Mouse (Mus musculus) hindbrain, embryonic 14.5 days (tissue): ENCODE data around the gene Inafm2. TPM values are rescaled to one million over a fixed set of nuclear protein-coding genes. Genes with fewer than 3 reads are reported as not detected.
A peak's percentile ranks its signal among the peaks of the same experiment; 100 is the strongest.

ENCODE experiments used
- ATAC-seq: fragments of 200-750 bp; cut with Nextera tagmentation; 2 replicates; pipeline ENCODE4 v1.8.0; 2017; ENCODE audit warnings: moderate number of reproducible peaks, mild to moderate bottlenecking, moderate TSS enrichment, moderate library complexity; ENCODE audit not compliant: low FRiP score
- DNase-seq: peaks from one replicate; pipeline ENCODE4 v3.0.0-alpha.2; 2015; ENCODE audit warnings: low spot score
- H3K27ac ChIP-seq: fragments of 300-500 bp; sonication (generic); 2 replicates; pipeline ENCODE4 v1.5.1; 2014; ENCODE audit warnings: mild to moderate bottlenecking, moderate library complexity
- H3K27me3 ChIP-seq: fragments of 300-500 bp; sonication (generic); 2 replicates; pipeline ENCODE4 v1.6.1; 2014; ENCODE audit warnings: mild to moderate bottlenecking, low read length, mixed read lengths; ENCODE audit not compliant: control insufficient read depth, insufficient read depth
- H3K36me3 ChIP-seq: fragments of 300-500 bp; sonication (generic); replicated peaks from 2 replicates; pipeline ENCODE4 v1.6.1; 2014; ENCODE audit not compliant: control insufficient read depth, insufficient read depth
- H3K4me1 ChIP-seq: fragments of 300-500 bp; sonication (generic); replicated peaks from 2 replicates; pipeline ENCODE4 v1.6.1; 2014; ENCODE audit warnings: antibody characterized with exemption, low read length, mixed read lengths; ENCODE audit not compliant: control insufficient read depth, insufficient read depth
- H3K4me2 ChIP-seq: fragments of 300-500 bp; sonication (generic); replicated peaks from 2 replicates; pipeline ENCODE4 v1.6.1; 2014; ENCODE audit warnings: mild to moderate bottlenecking, moderate library complexity
- H3K4me3 ChIP-seq: fragments of 300-500 bp; sonication (generic); replicated peaks from 2 replicates; pipeline ENCODE4 v1.5.1; 2014; ENCODE audit warnings: mild to moderate bottlenecking, low read length
- H3K9ac ChIP-seq: fragments of 300-500 bp; sonication (generic); 2 replicates; pipeline ENCODE4 v1.6.1; 2014
- H3K9me3 ChIP-seq: fragments of 300-500 bp; sonication (generic); 2 replicates; pipeline ENCODE4 v1.6.1; 2016; ENCODE audit warnings: low read length; ENCODE audit not compliant: control insufficient read depth
- WGBS: fragments of 180-500 bp; shearing (Covaris S2); extraction: QIAGEN DNeasy Blood & Tissue Kit; methylation state at CpG from one replicate; pipeline ENCODE4 v1.1.7; 2014; 5-methylcytosine and 5-hydroxymethylcytosine counted together
- polyA plus RNA-seq: library from polyadenylated mRNA; unstranded; fragments of >200 nt; fragmentation: Nextera tagmentation; extraction: Ambion mirVana; gene quantifications from 2 replicates; pipeline ENCODE4 v1.2.1, GENCODE M21; 2014

Inafm2 gene
- polyA plus RNA-seq, 1 experiment from 2014 or later: 30.6 TPM

GRCm38 (mm10) chr2:118723693-118724486 is 21.7 kb upstream of the Inafm2 start:
- H3K4me3 ChIP-seq: no peak overlapping the region
- H3K4me1 ChIP-seq: no peaks in the 10 kb centered on the region
- DNase-seq (no peak), ATAC-seq (no peak)
- H3K36me3 ChIP-seq: no peaks in the 10 kb centered on the region
- peaks cover 11% of the 10 kb centered on the region; the same call in 1 of the 2 replicates for H3K27me3 ChIP-seq
- H3K9me3 ChIP-seq: no peaks in the 10 kb centered on the region
- no peak overlapping the region for H3K9ac ChIP-seq
- no peak overlapping the region for H3K27ac ChIP-seq
- WGBS: 83% methylated on average over 15 of the region's 15 CpGs
- H3K4me2 ChIP-seq: no peak overlapping the region

- Histone ChIP-seq H3K9me3 (no peaks in the 10 kb centered on the region), H3K27me3 (peaks cover 20% of the 10 kb centered on the region; the same call in 1 of the 2 replicates), H3K27ac (no peak overlapping the region), H3K9ac (no peak overlapping the region), H3K4me3 (no peak overlapping the region), H3K36me3 (no peaks in the 10 kb centered on the region), H3K4me2 (no peak overlapping the region), H3K4me1 (no peaks in the 10 kb centered on the region)
- DNase-seq (no peak), ATAC-seq (no peak)
- WGBS: 84% methylated on average over 4 of the region's 4 CpGs
Measured at GRCm38 (mm10) chr2:118725511-118725910, 20.0 kb upstream of the Inafm2 start.

GRCm38 (mm10) chr2:118726873-118727272 is 18.7 kb upstream of the Inafm2 start:
- no peak overlapping the region for H3K9ac ChIP-seq

GRCm38 (mm10) chr2:118727911-118728310 is 17.6 kb upstream of the Inafm2 start:
- H3K4me2 ChIP-seq: no peak overlapping the region
- WGBS: 31% methylated on average over 9 of the region's 9 CpGs
- H3K9ac ChIP-seq: no peak overlapping the region
- ATAC-seq (no peak), DNase-seq (no peak)
- no peak overlapping the region for H3K4me3 ChIP-seq
- H3K27ac ChIP-seq: no peak overlapping the region
- H3K27me3 ChIP-seq: peaks cover 20% of the 10 kb centered on the region; the same call in 1 of the 2 replicates
- no peaks in the 10 kb centered on the region for H3K4me1 ChIP-seq
- H3K9me3 ChIP-seq: no peaks in the 10 kb centered on the region
- H3K36me3 ChIP-seq: no peaks in the 10 kb centered on the region

More at GRCm38 (mm10) chr2:118726873-118727272, 18.7 kb upstream of the Inafm2 start:
- Histone ChIP-seq H3K4me3 (no peak overlapping the region), H3K27ac (no peak overlapping the region), H3K27me3 (peaks cover 20% of the 10 kb centered on the region; the same call in 1 of the 2 replicates), H3K4me2 (no peak overlapping the region), H3K4me1 (no peaks in the 10 kb centered on the region), H3K9me3 (no peaks in the 10 kb centered on the region), H3K36me3 (no peaks in the 10 kb centered on the region)
- WGBS: 85% methylated on average over 2 of the region's 2 CpGs
- DNase-seq (no peak), ATAC-seq (no peak)

- Histone ChIP-seq H3K4me1 (no peaks in the 10 kb centered on the region), H3K9me3 (no peaks in the 10 kb centered on the region), H3K36me3 (no peaks in the 10 kb centered on the region), H3K4me3 (no peak within 1 kb of the TSS), H3K27ac (no peak within 1 kb of the TSS), H3K27me3 (peaks cover 20% of the 10 kb centered on the region; the same call in 1 of the 2 replicates), H3K4me2 (no peak within 1 kb of the TSS), H3K9ac (no peak within 1 kb of the TSS)
- DNase-seq: no peak
- 0 out of 2 replicates have a peak, but pooled peaks have one; percentile 27 for ATAC-seq
- WGBS: 22% methylated on average over 7 of the region's 7 CpGs
Measured at GRCm38 (mm10) chr2:118728337-118728736, 17.2 kb upstream of the Inafm2 start, which contains the start of gene Plcb2. Gene Plcb2, minus strand, starts transcription at chr2:118728438.

GRCm38 (mm10) chr2:118729194-118729593 is 16.4 kb upstream of the Inafm2 start:
- 59% methylated on average over 4 of the region's 4 CpGs for WGBS
- Histone ChIP-seq H3K27ac (no peak overlapping the region), H3K9me3 (no peaks in the 10 kb centered on the region), H3K4me3 (no peak overlapping the region), H3K27me3 (peaks cover 20% of the 10 kb centered on the region; the same call in 1 of the 2 replicates), H3K36me3 (no peaks in the 10 kb centered on the region), H3K4me2 (no peak overlapping the region), H3K9ac (no peak overlapping the region), H3K4me1 (no peaks in the 10 kb centered on the region)
- ATAC-seq (no peak), DNase-seq (no peak)

- ATAC-seq (no peak), DNase-seq (no peak)
- no peak overlapping the region for H3K27ac ChIP-seq
- H3K4me2 ChIP-seq: no peak overlapping the region
- no peaks in the 10 kb centered on the region for H3K4me1 ChIP-seq
- no peaks in the 10 kb centered on the region for H3K36me3 ChIP-seq
- WGBS: 30% methylated on average over 8 of the region's 8 CpGs
- no peak overlapping the region for H3K4me3 ChIP-seq
- no peaks in the 10 kb centered on the region for H3K9me3 ChIP-seq
- peaks cover 20% of the 10 kb centered on the region; the same call in 1 of the 2 replicates for H3K27me3 ChIP-seq
- H3K9ac ChIP-seq: no peak overlapping the region
Measured at GRCm38 (mm10) chr2:118729816-118730621, 15.5 kb upstream of the Inafm2 start.

GRCm38 (mm10) chr2:118730622-118730915 is 15.0 kb upstream of the Inafm2 start:
- DNase-seq (peak; percentile 54), ATAC-seq (peak; percentile 48; the same call in 1 of the 2 replicates)
- Histone ChIP-seq H3K9ac (no peak overlapping the region), H3K4me3 (no peak overlapping the region), H3K4me2 (no peak overlapping the region), H3K9me3 (no peaks in the 10 kb centered on the region), H3K4me1 (no peaks in the 10 kb centered on the region), H3K27me3 (peaks cover 20% of the 10 kb centered on the region; the same call in 1 of the 2 replicates), H3K27ac (no peak overlapping the region), H3K36me3 (no peaks in the 10 kb centered on the region)
- 12% methylated on average over 3 of the region's 3 CpGs for WGBS

GRCm38 (mm10) chr2:118731981-118732380 is 13.6 kb upstream of the Inafm2 start:
- peaks cover 20% of the 10 kb centered on the region; the same call in 1 of the 2 replicates for H3K27me3 ChIP-seq
- H3K4me3 ChIP-seq: no peak overlapping the region
- no peak overlapping the region for H3K4me2 ChIP-seq
- DNase-seq: no peak
- WGBS: 79% methylated on average over 5 of the region's 5 CpGs
- no peak overlapping the region for H3K9ac ChIP-seq
- no peak for ATAC-seq
- H3K36me3 ChIP-seq: no peaks in the 10 kb centered on the region
- no peak overlapping the region for H3K27ac ChIP-seq
- H3K9me3 ChIP-seq: no peaks in the 10 kb centered on the region
- no peaks in the 10 kb centered on the region for H3K4me1 ChIP-seq
